Mouse (Mus musculus) layer of hippocampus, adult 11-12 months (tissue): ENCODE results near the gene Prrxl1.

Source experiments
- DNase-seq: peaks from one replicate; pipeline ENCODE4 v3.0.0; 2022; ENCODE audit warnings: low spot score

Prrxl1 gene

GRCm38 (mm10) chr14:32627271-32627670 lies 28.1 kb downstream of the Prrxl1 start:
- no peak for DNase-seq

- DNase-seq, result peak; percentile 12
These were observed 29.4 kb downstream of the Prrxl1 start for GRCm38 (mm10) chr14:32628584-32628983.

DNA sequence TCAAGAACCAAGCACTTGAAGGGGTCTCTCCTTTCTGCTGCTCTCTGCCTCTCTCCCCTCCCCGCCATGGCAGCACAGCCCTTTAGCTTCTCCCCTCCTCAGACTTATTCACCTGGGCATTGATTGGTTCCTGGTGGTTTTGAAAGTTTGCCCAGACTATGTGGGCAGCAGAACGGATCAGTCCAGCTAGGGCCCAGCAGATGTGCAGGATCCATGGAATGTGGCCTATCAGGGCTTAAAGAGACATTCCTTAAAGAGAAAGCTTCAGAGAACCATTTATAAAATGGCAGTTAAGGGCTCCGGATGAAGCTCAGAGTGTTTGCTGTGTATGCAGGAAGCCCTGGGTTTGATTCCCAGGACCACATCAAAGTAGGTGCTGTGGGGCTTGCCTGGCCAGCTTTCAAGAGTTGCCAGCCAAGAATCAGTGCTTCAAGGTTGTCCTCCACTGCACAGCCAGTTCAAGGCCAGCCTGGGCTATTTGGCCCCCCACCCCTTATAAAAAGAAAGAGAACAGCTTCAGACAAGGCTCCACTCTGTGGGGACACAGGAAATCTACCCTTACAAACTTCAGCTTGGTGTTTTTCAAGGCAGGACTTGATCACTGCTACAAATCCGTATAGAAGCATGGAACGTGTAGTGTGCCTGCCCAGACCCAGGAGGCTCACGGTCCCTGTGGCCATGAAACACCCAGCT lies 33.8 kb downstream of the Prrxl1 start:
- DNase-seq, result no peak

DNA sequence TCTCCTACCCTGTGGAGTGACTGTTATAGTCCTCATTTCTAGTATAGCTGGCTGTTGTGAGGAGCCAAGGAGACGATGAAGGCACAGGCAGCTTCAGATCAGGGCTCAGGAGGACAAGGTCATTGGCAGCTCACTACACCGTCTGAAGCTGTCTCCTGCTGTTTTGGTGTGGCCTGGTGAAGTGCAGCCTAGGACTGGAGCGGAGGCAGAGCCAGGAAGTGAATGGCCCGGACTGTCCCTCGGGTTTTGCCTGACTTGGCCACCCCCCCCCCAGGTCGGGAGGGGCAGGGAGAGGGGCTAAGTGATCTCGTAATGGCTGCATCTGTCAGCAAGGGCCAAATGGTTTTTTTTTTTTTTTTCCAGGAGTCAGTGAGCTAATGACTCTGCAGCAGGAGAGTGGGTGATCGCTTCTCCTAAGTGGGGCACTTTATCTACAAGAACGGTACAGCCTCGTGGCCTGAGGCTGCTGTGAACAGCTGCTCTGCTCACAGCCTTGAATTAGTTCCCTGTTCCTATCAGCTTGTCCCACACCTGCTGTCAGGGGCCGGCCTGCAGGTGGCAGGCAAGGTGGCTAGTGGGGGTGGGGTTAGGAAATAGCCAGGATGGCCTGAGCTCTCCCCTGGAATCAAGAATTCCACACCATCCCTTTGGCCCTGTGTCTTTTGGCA lies 34.9 kb downstream of the Prrxl1 start:
- no peak for DNase-seq

- DNase-seq, result no peak
These were observed 39.3 kb downstream of the Prrxl1 start for GRCm38 (mm10) chr14:32638485-32638884.

DNA sequence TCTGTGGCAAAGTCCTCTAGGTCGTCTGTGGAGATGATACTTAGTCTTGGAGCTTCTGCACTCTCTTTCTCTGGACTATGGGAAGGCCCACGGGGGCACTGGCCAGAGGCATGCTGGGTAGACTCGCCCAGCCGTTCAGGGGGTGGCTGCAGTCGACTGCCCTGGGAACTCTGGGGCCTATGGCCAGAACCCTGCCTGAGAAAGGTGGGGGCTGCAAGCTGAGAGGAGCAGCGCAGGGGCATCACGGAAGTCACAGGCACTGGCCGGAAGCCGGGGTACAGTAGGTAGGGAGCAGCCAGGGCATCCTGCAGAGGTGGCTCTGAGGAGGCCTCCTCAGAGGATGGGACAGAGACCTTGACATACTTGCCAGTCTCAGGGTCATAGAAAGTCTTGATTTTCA lies 60.6 kb downstream of the Prrxl1 start:
- DNase-seq, result no peak

DNA sequence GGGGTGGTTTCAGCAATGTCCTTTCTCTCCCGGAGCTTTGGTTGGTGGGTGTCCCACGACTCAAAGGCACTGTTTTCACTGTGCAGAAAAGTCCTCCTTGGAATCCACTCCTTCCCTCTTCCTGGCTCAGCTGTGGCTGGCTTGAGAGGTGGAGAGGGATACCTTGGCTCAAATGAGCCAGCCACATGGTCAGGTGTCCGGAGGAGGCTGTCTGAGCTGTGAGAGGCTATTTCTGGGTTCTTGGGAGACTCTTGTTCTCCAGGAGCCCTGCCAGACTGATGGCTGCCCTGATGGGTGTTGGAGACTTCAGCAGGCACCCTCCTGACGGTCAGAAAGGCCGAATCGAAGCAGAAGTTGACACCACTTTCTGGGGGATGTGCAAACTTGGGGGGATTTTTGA lies 63.9 kb downstream of the Prrxl1 start:
- DNase-seq, result no peak

- DNase-seq, result no peak
These were observed 74.0 kb downstream of the Prrxl1 start for GRCm38 (mm10) chr14:32673178-32673577.

GRCm38 (mm10) chr14:32678565-32678964 lies 79.4 kb downstream of the Prrxl1 start:
- no peak for DNase-seq

GRCm38 (mm10) chr14:32681603-32682002 lies 82.4 kb downstream of the Prrxl1 start:
- DNase-seq, result no peak

DNA sequence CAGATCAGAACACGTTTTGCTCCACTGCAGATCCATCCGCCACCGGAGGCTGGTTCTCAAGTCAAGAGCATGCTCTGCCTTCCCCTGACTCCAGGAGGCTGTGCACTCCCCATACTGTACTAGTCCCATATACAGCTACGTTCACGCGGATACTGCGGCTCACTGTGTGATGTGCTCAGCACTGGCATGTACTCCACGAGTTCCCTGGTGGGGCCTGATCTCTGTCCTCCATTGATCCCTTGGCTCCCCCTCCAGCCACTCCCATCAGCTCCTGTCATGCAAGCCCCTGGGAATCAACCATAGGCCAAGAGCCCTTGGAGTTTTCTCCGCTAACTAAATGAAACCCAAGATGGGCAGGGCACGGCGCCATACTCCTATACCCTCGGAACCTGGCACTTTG lies 83.3 kb downstream of the Prrxl1 start:
- DNase-seq, result no peak

DNA sequence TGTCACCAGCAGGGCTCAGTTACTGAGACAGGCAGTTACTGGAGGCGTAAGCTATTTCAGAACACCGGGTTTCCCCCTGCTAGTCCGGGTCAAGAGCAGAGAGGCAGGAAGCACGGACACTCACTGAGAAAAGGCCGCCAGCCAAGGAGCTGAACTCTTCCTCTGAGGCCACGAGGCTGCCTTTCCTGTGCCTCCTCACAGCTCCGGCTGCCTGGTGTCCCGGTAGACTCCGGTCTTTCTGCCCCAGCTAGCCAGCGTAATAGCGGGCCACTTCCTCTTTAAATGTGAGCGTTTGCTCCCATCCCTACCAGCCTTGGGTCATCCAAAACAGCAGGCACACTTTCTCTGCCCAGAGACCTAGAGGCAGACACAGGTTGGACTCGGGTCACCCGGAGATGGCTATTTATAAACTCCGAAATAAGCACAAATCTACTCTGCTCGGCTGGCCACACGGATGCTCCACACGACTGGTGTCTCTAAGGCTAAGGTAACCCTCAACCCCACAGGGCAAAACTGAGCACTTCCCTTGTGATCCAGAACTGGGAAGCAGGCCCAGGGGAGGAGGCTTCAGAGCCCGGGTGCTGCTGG lies 84.1 kb downstream of the Prrxl1 start:
- peak; percentile 32 for DNase-seq

- peak; percentile 23 for DNase-seq
These were observed 85.0 kb downstream of the Prrxl1 start for GRCm38 (mm10) chr14:32683982-32684734.

GRCm38 (mm10) chr14:32684735-32685105 lies 85.5 kb downstream of the Prrxl1 start:
- DNase-seq, result no peak

GRCm38 (mm10) chr14:32685124-32685826 lies 86.1 kb downstream of the Prrxl1 start, which contains the start of gene 3425401B19Rik:
Gene 3425401B19Rik (minus strand): TSS chr14:32685293.
- DNase-seq, result no peak

DNA sequence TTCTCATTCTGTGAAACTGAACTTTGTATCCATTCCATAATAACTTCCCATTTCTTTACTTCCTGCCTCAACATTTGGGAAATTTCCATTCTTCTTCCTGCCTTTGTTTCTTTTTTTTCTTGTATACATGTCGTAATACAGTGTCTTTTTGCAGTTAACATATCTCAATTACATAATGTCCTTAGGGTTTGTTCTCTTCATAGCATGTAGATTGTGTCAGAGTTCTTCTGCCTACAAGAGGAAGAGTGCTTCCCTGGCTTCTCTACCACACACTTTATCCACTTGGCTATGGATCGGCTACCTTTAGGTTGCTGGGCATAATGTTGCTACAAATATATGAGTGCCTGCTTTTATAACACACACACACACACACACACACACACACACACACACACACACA lies 96.7 kb downstream of the Prrxl1 start:
- DNase-seq, result no peak

GRCm38 (mm10) chr14:32696344-32696743 lies 97.1 kb downstream of the Prrxl1 start:
- DNase-seq, result no peak

- peak; percentile 20 for DNase-seq
These were observed 98.6 kb downstream of the Prrxl1 start for GRCm38 (mm10) chr14:32697774-32698173.

DNA sequence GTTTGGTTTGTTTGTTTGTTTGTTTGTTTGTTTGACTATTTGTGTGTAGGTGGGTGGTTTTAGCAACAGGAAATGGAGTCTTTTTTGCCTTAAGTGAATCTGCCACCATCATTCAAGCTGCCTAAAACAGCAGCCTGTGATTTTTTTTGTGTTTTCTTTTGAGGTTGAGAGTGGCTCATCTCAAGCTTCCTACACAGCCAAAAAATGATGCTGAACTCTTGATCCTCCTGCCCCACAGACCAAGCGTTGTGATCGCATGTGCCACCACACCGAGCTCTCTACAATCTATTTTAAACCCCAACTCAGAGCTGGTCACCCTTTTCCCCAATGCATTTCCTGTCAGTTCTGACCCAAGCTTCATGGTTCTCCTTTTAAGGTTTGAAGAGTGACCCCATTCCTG lies 99.3 kb downstream of the Prrxl1 start:
- DNase-seq, result no peak
